19 mouse cellular contexts compared by ENCODE assay signal in genomic region chr11:105804776-105805175, GRCm38 (mm10).
"Had no signal": no experiment of that assay in that cellular context is flagged by ENCODE, and none has a peak within 500 bp of the region (broad histone marks: within the 10 kb centered on the region; RNA-seq: fewer than 3 reads in every experiment).

No protein-coding gene starts in this region.

- H3K4me3 ChIP-seq: kidney, embryonic 15.5 days; limb, embryonic 10.5 days; limb, embryonic 13.5 days; liver, embryonic 12.5 days; liver, embryonic 15.5 days; lung, embryonic 15.5 days; megakaryocyte, embryonic 14.5 days; midbrain, embryonic 10.5 days; midbrain, embryonic 13.5 days had no signal

- H3K27ac ChIP-seq: kidney, embryonic 15.5 days; limb, embryonic 10.5 days; limb, embryonic 13.5 days; liver, embryonic 12.5 days; liver, embryonic 15.5 days; lung, embryonic 15.5 days; midbrain, embryonic 10.5 days; midbrain, embryonic 13.5 days; stomach, postnatal 0 days had no signal

- H3K36me3 ChIP-seq: kidney, embryonic 15.5 days; limb, embryonic 10.5 days; limb, embryonic 13.5 days; liver, embryonic 12.5 days; liver, embryonic 15.5 days; lung, embryonic 15.5 days; midbrain, embryonic 10.5 days; midbrain, embryonic 13.5 days had no signal

- DNase-seq: kidney, postnatal 10 days; kidney, postnatal 36 days; layer of hippocampus, adult 9-11 months; liver; lung, adult 18-20 months; lung, postnatal 10 days; lung, postnatal 36 days; thymus, postnatal 25 days had no signal

- ATAC-seq: liver, embryonic 12.5 days; midbrain, embryonic 13.5 days; midbrain, embryonic 16.5 days had no signal

- H3K27me3 ChIP-seq: kidney, embryonic 15.5 days; limb, embryonic 13.5 days; liver, embryonic 12.5 days; liver, embryonic 15.5 days; lung, embryonic 15.5 days; megakaryocyte, embryonic 14.5 days; midbrain, embryonic 13.5 days had no signal

- H3K4me2 ChIP-seq: kidney, embryonic 15.5 days; limb, embryonic 13.5 days; liver, embryonic 12.5 days; liver, embryonic 15.5 days; lung, embryonic 15.5 days; midbrain, embryonic 13.5 days had no signal

- H3K9me3 ChIP-seq: kidney, embryonic 15.5 days; limb, embryonic 10.5 days; limb, embryonic 13.5 days; liver, embryonic 12.5 days; liver, embryonic 15.5 days; lung, embryonic 15.5 days; megakaryocyte, embryonic 14.5 days; midbrain, embryonic 10.5 days; midbrain, embryonic 13.5 days had no signal

- H3K4me1 ChIP-seq: kidney, embryonic 15.5 days; liver, embryonic 12.5 days; liver, embryonic 15.5 days; lung, embryonic 15.5 days; megakaryocyte, embryonic 14.5 days; midbrain, embryonic 10.5 days; midbrain, embryonic 13.5 days had no signal

- H3K9ac ChIP-seq: kidney, embryonic 15.5 days; limb, embryonic 13.5 days; liver, embryonic 12.5 days; liver, embryonic 15.5 days; lung, embryonic 15.5 days; midbrain, embryonic 13.5 days had no signal
